Mouse (Mus musculus): ENCODE results near the gene Ppp3ca.

The Ppp3ca gene

GRCm38 (mm10) chr3:136725311-136726156 lies 55.6 kb downstream of the Ppp3ca start:
- peak; percentile 61 to 74 for DNase-seq

- no peak for DNase-seq
Observed at GRCm38 (mm10) chr3:136727877-136728276, 58.0 kb downstream of the Ppp3ca start.

GRCm38 (mm10) chr3:136729978-136730377 lies 60.1 kb downstream of the Ppp3ca start:
- DNase-seq: no peak

GRCm38 (mm10) chr3:136731579-136731978 lies 61.7 kb downstream of the Ppp3ca start:
- no peak for DNase-seq

GRCm38 (mm10) chr3:136736021-136736420 lies 66.1 kb downstream of the Ppp3ca start:
- no peak for DNase-seq

GRCm38 (mm10) chr3:136736773-136737298 lies 66.9 kb downstream of the Ppp3ca start:
- DNase-seq: no peak

- DNase-seq: peak; percentile 55 to 69
Observed at GRCm38 (mm10) chr3:136738474-136738873, 68.5 kb downstream of the Ppp3ca start.

GRCm38 (mm10) chr3:136738914-136739313 lies 69.0 kb downstream of the Ppp3ca start:
- DNase-seq: no peak

- DNase-seq: peak in 1 of 2 experiments; percentile 44
Observed at GRCm38 (mm10) chr3:136741659-136742058, 71.7 kb downstream of the Ppp3ca start.

GRCm38 (mm10) chr3:136742258-136743057 lies 72.5 kb downstream of the Ppp3ca start:
- DNase-seq: no peak

- DNase-seq: peak; percentile 44 to 66
Observed at GRCm38 (mm10) chr3:136744295-136744897, 74.5 kb downstream of the Ppp3ca start.

GRCm38 (mm10) chr3:136745456-136745855 lies 75.5 kb downstream of the Ppp3ca start:
- DNase-seq: no peak

GRCm38 (mm10) chr3:136748761-136749476 lies 79.0 kb downstream of the Ppp3ca start:
- no peak for DNase-seq

GRCm38 (mm10) chr3:136749477-136749797 lies 79.5 kb downstream of the Ppp3ca start:
- DNase-seq: no peak

GRCm38 (mm10) chr3:136749951-136750350 lies 80.0 kb downstream of the Ppp3ca start:
- DNase-seq: no peak

GRCm38 (mm10) chr3:136752126-136752716 lies 82.3 kb downstream of the Ppp3ca start:
- DNase-seq: no peak

- DNase-seq: no peak
Observed at GRCm38 (mm10) chr3:136756137-136756536, 86.2 kb downstream of the Ppp3ca start.

GRCm38 (mm10) chr3:136759446-136759845 lies 89.5 kb downstream of the Ppp3ca start:
- no peak for DNase-seq

GRCm38 (mm10) chr3:136761292-136761978 lies 91.5 kb downstream of the Ppp3ca start:
- DNase-seq: no peak

GRCm38 (mm10) chr3:136761979-136762341 lies 92.0 kb downstream of the Ppp3ca start:
- DNase-seq: no peak

GRCm38 (mm10) chr3:136763717-136764270 lies 93.9 kb downstream of the Ppp3ca start:
- DNase-seq: no peak

All from lung, adult 18-20 months (tissue).